Mouse (Mus musculus): ENCODE data around the gene Olfr298. TPM values are rescaled to one million over a fixed set of nuclear protein-coding genes. Genes with fewer than 3 reads are reported as not detected.

The Olfr298 gene
- polyA plus RNA-seq (2015; fragmentation: Nextera tagmentation; extraction: Ambion mirVana), result not detected in 2 replicates

- no peak within 1 kb of the TSS for H3K27ac ChIP-seq
- no peaks in the 10 kb centered on the region for H3K9me3 ChIP-seq (replicated peaks)
- no peaks in the 10 kb centered on the region for H3K36me3 ChIP-seq
- no peak within 1 kb of the TSS for H3K4me2 ChIP-seq
- H3K9ac ChIP-seq, result no peak within 1 kb of the TSS
- no peaks in the 10 kb centered on the region for H3K4me1 ChIP-seq (replicated peaks)
- 78% methylated on average over 1 of the region's 1 CpGs for WGBS
- no peak for ATAC-seq (replicated peaks; ENCODE audit: insufficient number of reproducible peaks, insufficient read depth, low FRiP score, low read depth)
- no peak within 1 kb of the TSS for H3K4me3 ChIP-seq
- H3K27me3 ChIP-seq, result no peaks in the 10 kb centered on the region
Measured at GRCm38 (mm10) chr7:86492384-86492783, at the start of gene Olfr298. TSS of gene Olfr298 (minus strand) at chr7:86492484.

DNA sequence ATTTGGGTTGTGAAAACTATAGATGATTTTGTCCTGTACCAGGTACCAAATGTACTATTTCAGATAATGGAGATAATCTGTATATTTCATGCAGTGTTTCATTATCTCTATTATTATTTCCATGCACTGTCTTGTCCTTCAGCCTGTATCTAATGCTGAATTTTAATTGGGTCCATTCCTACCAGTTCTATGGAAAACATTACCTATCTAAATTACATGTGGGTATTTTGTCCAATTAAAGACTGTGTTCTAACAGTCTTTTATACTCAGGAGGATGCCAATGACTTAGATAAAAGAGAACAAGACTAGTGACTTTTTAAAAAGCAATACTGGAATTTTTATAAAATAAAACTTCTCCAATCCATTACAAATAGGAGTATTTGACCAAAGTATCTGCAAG lies 27.4 kb upstream of the Olfr298 start, which contains the start of gene Olfr297:
TSS of gene Olfr297 (plus strand) at position 301 of the 400 bp plus-strand sequence.
- H3K4me3 ChIP-seq, result no peak within 1 kb of the TSS
- no peaks in the 10 kb centered on the region for H3K4me1 ChIP-seq (replicated peaks)
- H3K27me3 ChIP-seq, result no peaks in the 10 kb centered on the region
- ATAC-seq (replicated peaks; ENCODE audit: insufficient number of reproducible peaks, insufficient read depth, low FRiP score, low read depth), result no peak
- H3K9ac ChIP-seq, result no peak within 1 kb of the TSS
- H3K36me3 ChIP-seq, result no peaks in the 10 kb centered on the region
- no peak within 1 kb of the TSS for H3K4me2 ChIP-seq
- H3K27ac ChIP-seq, result no peak within 1 kb of the TSS
- H3K9me3 ChIP-seq (replicated peaks), result no peaks in the 10 kb centered on the region

GRCm38 (mm10) chr7:86459621-86460020 lies 32.7 kb downstream of the Olfr298 start, which contains the start of gene Olfr299:
TSS of gene Olfr299 (plus strand) at chr7:86459921.
- Histone ChIP-seq H3K4me2 (no peak within 1 kb of the TSS), H3K9ac (no peak within 1 kb of the TSS), H3K27ac (no peak within 1 kb of the TSS), H3K27me3 (no peaks in the 10 kb centered on the region), H3K9me3 (replicated peaks) (no peaks in the 10 kb centered on the region), H3K4me3 (no peak within 1 kb of the TSS), H3K4me1 (replicated peaks) (no peaks in the 10 kb centered on the region), H3K36me3 (no peaks in the 10 kb centered on the region)
- 82% methylated on average over 1 of the region's 1 CpGs for WGBS
- no peak for ATAC-seq (replicated peaks; ENCODE audit: insufficient number of reproducible peaks, insufficient read depth, low FRiP score, low read depth)

Other genes with a start within 250 kb of the Olfr298 start
- gene Vmn2r76, start 246.2 kb downstream of the Olfr298 start, polyA plus RNA-seq (2015; fragmentation: Nextera tagmentation; extraction: Ambion mirVana), result not detected in 2 replicates
- not detected in 2 replicates for gene Olfr310, start 215.3 kb downstream of the Olfr298 start, polyA plus RNA-seq (2015; fragmentation: Nextera tagmentation; extraction: Ambion mirVana)
- gene Olfr309, start 178.8 kb downstream of the Olfr298 start, polyA plus RNA-seq (2015; fragmentation: Nextera tagmentation; extraction: Ambion mirVana), result not detected in 2 replicates
- not detected in 2 replicates for gene Olfr308, start 166.9 kb downstream of the Olfr298 start, polyA plus RNA-seq (2015; fragmentation: Nextera tagmentation; extraction: Ambion mirVana)
- not detected in 2 replicates for gene Olfr307, start 154.9 kb downstream of the Olfr298 start, polyA plus RNA-seq (2015; fragmentation: Nextera tagmentation; extraction: Ambion mirVana)
- gene Olfr305, start 125.6 kb downstream of the Olfr298 start, polyA plus RNA-seq (2015; fragmentation: Nextera tagmentation; extraction: Ambion mirVana), result not detected in 2 replicates
- gene Olfr304, start 105.8 kb downstream of the Olfr298 start, polyA plus RNA-seq (2015; fragmentation: Nextera tagmentation; extraction: Ambion mirVana), result not detected in 2 replicates
- not detected in 2 replicates for gene Olfr303, start 94.7 kb downstream of the Olfr298 start, polyA plus RNA-seq (2015; fragmentation: Nextera tagmentation; extraction: Ambion mirVana)
- gene Olfr301, start 88.6 kb downstream of the Olfr298 start, polyA plus RNA-seq (2015; fragmentation: Nextera tagmentation; extraction: Ambion mirVana), result not detected in 2 replicates
- not detected in 2 replicates for gene Olfr299, start 32.6 kb downstream of the Olfr298 start, polyA plus RNA-seq (2015; fragmentation: Nextera tagmentation; extraction: Ambion mirVana)
- not detected in 2 replicates for gene Olfr297, start 27.5 kb upstream of the Olfr298 start, polyA plus RNA-seq (2015; fragmentation: Nextera tagmentation; extraction: Ambion mirVana)
- not detected in 2 replicates for gene Olfr295, start 91.4 kb upstream of the Olfr298 start, polyA plus RNA-seq (2015; fragmentation: Nextera tagmentation; extraction: Ambion mirVana)
- gene Olfr294, start 124.2 kb upstream of the Olfr298 start, polyA plus RNA-seq (2015; fragmentation: Nextera tagmentation; extraction: Ambion mirVana), result not detected in 2 replicates
- not detected in 2 replicates for gene Olfr293, start 156.6 kb upstream of the Olfr298 start, polyA plus RNA-seq (2015; fragmentation: Nextera tagmentation; extraction: Ambion mirVana)
- not detected in 2 replicates for gene Olfr292, start 195.8 kb upstream of the Olfr298 start, polyA plus RNA-seq (2015; fragmentation: Nextera tagmentation; extraction: Ambion mirVana)